Mouse (Mus musculus) T-helper 2 cell (primary cell): ENCODE measurements around the gene Rnf41.

Experiments
- in situ Hi-C: fragments of 300-600 bp; cut with MboI, MseI; formaldehyde crosslinking; loops from one replicate; pipeline ENCODE4 v1.15.1; 2025; ENCODE audit warnings: high pct_unique_total_duplicates

Rnf41 gene

DNA sequence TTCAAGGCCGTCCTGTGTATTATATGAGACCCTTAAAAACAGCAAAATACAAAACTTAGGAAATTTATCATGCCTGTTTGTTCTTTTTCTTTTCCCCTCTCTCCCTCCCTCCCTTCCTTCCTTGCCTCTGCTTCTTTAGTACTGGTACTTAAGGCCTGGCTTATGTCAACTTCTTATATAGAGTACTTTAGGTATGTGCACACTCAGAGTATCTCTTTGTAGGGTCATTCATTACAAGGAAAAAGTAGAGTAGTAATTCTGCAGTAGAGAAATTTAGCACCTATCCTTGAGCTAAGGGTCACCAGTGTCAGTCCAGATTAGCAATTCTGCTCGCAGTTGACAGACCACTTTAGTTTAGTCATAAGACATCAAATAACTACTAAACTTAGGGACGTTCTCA is 13.8 kb downstream of the Rnf41 start:
- in situ Hi-C loops: no loop called here

- in situ Hi-C loops: no loop called here
Measured at GRCm38 (mm10) chr10:128429052-128429451, 17.6 kb downstream of the Rnf41 start.

- in situ Hi-C loops: no loop called here
Measured at GRCm38 (mm10) chr10:128429454-128429853, 18.0 kb downstream of the Rnf41 start.

- in situ Hi-C loops: no loop called here
Measured at GRCm38 (mm10) chr10:128433417-128433816, 22.0 kb downstream of the Rnf41 start.

DNA sequence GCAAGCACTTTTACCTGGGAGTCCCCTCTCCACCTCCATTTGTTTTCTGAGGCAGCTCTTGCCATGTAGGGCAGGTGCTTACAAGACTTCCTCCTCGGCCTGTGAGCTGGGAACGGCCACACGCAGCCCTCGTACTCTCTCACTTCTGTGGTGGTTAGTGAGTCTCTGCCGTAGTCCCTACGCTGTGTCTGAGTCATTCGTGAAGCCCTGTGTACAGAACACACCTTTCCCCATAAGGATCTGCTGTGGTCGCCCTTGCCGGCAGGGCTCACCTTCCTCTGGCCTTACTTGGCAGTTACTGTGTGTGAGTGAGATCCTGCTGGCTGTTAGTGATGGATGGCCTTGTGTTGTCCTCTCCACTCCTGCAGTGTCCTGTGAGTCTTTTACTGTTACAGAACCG is 23.2 kb downstream of the Rnf41 start:
- in situ Hi-C loops: no loop called here

- in situ Hi-C loops: no loop called here
Measured at GRCm38 (mm10) chr10:128435186-128435823, 23.8 kb downstream of the Rnf41 start.

- in situ Hi-C loops: no loop called here
Measured at GRCm38 (mm10) chr10:128435873-128436272, 24.4 kb downstream of the Rnf41 start.

- in situ Hi-C loops: no loop called here
Measured at GRCm38 (mm10) chr10:128436376-128436775, 24.9 kb downstream of the Rnf41 start.

- in situ Hi-C loops: no loop called here
Measured at GRCm38 (mm10) chr10:128438675-128439279, 27.3 kb downstream of the Rnf41 start.

- in situ Hi-C loops: no loop called here
Measured at GRCm38 (mm10) chr10:128440407-128440806, 28.9 kb downstream of the Rnf41 start.

GRCm38 (mm10) chr10:128441324-128442119 is 30.1 kb downstream of the Rnf41 start:
- in situ Hi-C loops: no loop called here

- in situ Hi-C loops: no loop called here
Measured at GRCm38 (mm10) chr10:128442718-128443117, 31.3 kb downstream of the Rnf41 start.

GRCm38 (mm10) chr10:128444354-128444753 is 32.9 kb downstream of the Rnf41 start:
- in situ Hi-C loops: no loop called here

DNA sequence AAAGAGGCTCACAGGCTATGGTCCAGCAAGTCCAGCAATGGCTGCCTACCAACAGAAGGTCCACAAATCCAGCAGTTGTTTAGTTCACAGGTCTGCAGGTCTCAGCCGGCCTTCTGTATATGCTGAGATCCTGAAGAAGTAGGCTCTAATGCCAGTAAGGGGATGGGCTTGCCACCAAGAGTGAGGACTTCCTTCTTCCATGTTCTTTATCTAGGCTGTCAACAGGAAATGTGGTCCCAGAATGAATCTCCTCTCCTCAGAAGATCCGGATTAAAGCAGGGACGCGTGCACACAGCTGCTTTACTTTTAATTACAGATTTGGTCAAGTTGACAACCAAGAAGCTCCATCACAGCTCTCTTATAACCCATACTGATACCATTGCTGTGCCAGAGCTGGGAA is 34.0 kb downstream of the Rnf41 start:
- in situ Hi-C loops: no loop called here

GRCm38 (mm10) chr10:128451014-128451413 is 39.6 kb downstream of the Rnf41 start:
- in situ Hi-C loops: loop anchor here (10.0 kb wide), 1 partner anchor 46 kb away; the partner anchor contains the start of gene Slc39a5

GRCm38 (mm10) chr10:128454471-128454870 is 43.0 kb downstream of the Rnf41 start:
- in situ Hi-C loops: loop anchor here (10.0 kb wide), 1 partner anchor 50 kb away; the partner anchor contains the start of gene Slc39a5

DNA sequence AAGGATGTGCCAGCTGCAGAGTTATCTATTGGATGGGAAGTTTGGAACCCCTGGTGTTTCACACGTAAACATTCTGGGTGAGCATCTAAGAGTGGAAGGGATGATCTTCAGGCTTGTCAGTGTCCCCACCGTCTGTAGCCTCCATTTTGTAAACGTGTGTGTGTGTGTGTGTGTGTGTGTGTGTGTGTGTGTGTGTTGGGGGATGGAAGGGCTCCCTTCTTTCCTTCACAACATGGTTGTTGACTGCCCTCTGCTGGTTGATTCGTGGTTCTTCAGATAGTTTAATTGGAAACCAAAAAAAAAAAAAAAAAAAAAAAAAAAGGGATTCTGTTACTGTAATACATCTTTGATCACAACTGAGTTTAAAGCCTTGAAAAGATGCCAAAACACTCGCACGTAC is 43.8 kb downstream of the Rnf41 start:
- in situ Hi-C loops: loop anchor here (10.0 kb wide), 1 partner anchor 50 kb away; the partner anchor contains the start of gene Slc39a5

DNA sequence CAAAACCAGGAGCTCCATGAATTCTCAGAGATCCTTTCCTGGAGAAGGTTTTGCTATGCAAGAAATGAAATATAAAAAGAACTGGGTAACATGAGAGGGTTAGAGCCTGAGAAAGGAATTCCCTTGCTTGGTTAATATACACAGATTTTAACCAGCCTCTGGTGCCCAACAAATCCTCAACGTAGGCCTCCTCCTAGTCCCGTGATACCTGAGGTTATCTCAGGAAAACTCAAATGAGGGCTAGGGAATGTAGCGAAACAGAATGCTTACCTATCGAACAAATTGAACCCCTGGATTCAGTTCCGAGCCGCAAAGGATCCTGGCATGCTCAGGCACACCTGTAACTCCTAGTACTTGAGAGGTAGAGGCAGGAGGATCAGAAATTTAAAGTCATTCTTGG is 46.2 kb downstream of the Rnf41 start:
- in situ Hi-C loops: loop anchor here (10.0 kb wide), 1 partner anchor 53 kb away; the partner anchor contains the start of gene Slc39a5

- in situ Hi-C loops: loop anchor here (10.0 kb wide), 1 partner anchor 54 kb away; the partner anchor contains the start of gene Slc39a5
Measured at GRCm38 (mm10) chr10:128458348-128458718, 46.9 kb downstream of the Rnf41 start.

DNA sequence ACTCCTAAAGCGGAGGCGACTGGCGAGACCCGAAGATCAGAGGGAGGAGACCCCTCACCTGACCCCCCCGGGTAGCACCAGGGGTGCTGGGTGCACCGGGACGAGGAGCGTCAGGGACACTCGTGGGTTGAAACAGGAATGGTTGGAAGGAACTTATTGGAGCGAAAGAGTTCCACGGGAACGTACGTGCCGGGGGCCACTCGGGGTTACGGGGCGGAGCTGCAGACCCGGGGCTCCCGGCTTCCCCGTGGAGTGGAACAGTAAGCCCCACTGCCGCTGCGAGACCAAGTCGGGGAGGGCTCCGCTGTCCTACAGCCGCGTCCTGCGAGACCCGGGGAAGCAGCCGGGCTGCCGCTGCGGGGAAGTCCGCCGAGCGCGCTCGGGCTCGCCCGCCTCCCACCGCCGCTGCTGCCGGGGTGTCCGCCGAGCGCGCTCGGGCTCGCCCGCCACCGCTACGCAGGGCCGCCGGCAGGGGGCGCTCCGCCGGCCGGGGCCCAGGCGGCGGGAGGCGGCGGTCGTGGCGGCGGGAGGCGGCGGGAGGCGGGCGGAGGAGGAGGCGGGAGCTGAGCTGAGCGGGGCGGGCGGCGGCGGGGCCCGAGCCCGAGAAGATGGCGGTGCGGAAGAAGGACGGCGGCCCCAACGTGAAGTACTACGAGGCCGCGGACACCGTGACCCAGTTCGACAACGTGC is 47.4 kb downstream of the Rnf41 start, which contains the start of gene Smarcc2:
Gene Smarcc2, plus strand, starts transcription at position 530 of the 690 bp plus-strand sequence.
- in situ Hi-C loops: loop anchor here (10.0 kb wide), 1 partner anchor 54 kb away; the partner anchor contains the start of gene Slc39a5
